Mouse (Mus musculus) T-helper 2 cell (primary cell): Measurements from ENCODE around the gene Clca2.
"Not testable (repeated sequence)": the region's sequence is repeated elsewhere in the genome, so short reads cannot be mapped to it uniquely, and the experiment has no call there.

ENCODE experiments used
- in situ Hi-C: fragments of 300-600 bp; cut with MboI, MseI; formaldehyde crosslinking; loops from one replicate; pipeline ENCODE4 v1.15.1; 2025; ENCODE audit warnings: high pct_unique_total_duplicates

Gene Clca2

DNA sequence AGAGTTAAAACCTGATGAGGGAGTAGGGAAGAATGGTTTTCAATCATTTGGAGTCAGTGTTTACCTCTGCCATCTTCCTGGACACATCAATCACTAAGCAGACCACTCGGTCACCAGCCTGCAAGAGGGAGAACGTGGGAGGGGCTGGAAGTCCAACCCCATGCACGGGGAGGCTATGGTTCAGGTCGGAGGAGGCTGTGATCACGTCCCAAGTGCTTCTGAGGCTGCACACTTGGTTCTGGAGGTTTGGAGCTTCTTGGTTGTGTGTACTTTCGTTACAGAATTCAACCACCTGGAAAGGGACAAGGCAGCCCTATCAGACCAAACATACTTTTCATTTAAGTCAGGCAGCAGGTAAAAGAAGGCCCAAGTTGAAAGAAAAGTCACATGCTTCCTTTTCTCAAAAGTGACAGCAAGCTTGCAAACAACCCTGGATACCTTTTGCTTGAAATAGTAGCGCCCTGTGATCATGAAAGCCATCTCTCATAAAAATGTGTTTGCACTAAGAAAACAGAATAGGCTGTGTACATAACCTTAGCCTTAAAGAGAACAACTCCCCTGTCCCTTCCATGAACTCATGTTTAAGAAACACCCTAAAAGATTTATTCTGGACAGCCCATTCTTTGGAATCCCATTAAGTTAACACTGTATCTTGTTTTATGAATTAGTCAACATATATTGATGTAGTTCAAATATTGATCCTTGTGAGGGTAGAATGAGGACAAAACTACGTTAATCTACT is 11.2 kb downstream of the Clca2 start:
- in situ Hi-C loops: no loop called here

DNA sequence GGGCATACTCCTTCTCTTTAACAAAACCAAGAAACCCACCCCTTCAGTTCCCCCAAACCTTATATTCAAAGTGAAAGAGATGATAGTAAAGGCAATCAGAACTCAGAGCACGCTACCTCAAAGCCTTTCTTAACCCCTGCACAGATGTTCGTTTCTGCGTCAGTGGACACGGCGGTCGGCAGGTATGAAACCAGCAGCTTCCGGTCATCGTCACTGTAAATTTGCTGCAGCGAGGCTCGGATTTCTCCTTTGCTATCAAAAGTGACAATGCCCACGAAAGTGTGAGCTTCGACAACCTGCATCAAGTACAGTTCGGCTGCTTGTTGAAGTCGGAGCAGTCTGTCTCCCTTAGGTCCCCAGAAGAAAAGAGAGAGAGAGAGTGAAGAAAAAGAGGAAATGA is 13.1 kb downstream of the Clca2 start:
- in situ Hi-C loops: no loop called here

DNA sequence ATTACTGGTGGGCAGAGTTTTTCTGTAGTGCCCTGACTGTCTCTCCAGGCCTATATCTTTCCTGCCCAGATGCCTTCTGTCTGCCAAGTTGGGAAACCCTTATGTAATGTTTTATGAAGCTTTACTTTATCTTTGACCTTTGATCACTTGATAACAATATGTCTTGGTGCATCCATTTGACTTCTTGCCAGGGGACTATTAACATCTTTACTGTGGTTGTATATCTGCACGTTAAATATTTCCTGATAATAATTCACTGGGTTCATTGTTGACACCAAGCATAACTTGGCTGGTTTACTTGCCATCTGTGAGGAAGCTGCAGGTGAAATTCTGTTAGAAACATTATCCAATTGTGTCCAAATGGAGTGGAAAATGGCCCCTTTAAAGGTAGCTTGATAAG is 16.2 kb downstream of the Clca2 start:
- in situ Hi-C loops: no loop called here

DNA sequence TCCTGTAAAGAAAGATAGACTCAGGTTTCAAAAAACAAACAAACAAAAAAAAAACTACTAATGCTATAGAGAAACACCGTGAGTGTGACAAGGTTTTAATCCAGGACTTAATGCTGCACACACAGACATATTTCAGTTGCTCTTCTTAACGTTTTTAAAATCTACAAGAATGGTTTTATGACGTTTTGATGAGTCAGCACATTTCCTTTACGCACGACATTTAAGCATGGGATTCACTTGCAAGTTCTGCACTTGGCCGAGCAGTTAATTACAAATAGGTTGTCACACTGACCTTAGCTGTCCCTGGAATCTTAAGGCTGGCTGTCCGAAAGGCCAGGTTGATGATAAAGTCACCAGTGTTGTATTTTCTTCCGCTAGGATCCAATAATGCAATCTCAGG is 18.3 kb downstream of the Clca2 start:
- in situ Hi-C loops: no loop called here

DNA sequence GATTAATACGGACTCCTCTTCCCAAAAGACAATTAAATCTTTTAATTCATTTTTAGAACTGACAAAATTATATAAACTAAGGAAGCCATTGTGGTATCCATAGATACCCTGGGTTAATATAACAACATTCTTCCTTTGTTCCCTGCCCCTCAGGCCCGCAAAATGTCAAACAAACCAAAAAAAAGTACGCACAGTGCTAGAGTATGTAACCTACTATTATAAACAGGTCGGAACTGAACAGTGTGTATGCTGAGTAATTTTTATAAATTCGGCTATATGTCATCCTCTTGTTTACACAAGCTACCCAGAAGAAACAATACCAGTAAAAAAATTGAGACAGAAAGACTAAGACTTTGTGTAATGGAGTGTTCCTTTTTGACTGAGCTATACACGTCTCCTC is 20.8 kb downstream of the Clca2 start:
- in situ Hi-C loops: no loop called here

DNA sequence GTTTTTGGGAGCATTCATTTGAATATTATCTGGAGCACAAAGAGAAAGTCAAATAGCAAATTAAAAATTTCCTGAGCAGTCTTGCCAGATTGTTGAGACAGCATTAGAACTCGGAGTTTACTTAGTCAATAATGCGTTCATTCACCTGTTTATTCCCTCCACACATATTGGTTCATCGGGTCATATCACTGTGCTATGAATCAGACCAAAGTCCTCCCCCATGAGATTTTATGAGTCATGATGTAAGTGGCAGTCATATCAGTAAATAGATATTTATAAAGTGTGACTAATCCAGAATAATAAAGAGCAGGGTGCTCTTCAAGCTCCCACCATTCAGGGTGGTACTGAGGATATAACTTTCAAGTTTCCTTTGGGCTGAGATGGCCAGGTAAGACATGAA is 26.9 kb downstream of the Clca2 start:
- in situ Hi-C loops: no loop called here

DNA sequence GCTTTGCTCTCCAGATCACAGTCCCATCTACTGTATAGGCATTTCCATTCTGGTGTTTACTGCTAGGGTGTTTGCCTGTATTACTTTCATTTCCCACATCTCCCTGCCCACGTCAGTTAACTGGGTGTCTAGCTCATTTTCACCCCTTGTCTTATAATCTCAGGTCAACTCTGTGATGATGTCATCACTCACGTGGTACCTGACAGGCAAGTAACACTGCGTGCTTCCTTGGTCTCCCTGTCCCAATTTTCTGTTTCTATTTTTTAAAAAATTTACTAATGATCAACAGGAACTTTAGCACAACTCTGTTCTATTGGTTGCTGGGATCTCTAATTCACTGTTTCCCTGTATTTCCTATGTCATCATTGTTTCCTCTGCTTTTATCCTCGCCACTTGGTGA is 30.3 kb downstream of the Clca2 start:
- in situ Hi-C loops: no loop called here

DNA sequence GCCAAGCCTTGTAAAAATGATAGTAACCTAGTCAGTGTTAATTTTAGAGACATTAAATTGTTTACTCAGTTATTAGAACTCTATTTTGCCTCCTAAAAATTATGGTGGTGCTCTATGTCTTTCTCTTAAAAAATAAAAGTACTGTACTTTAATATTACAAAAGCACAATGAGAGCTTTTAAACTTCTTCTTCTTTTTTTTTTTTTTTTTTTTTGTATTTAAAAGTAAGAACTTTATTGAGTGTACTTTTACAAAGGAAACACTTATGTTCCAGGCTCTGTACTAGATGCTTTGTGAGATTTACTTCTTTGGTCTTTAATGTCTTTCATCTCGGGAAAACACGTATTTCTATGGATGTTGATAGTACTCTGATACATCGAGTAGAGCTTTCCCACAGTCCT is 44.1 kb downstream of the Clca2 start:
- in situ Hi-C loops: not testable (repeated sequence)

DNA sequence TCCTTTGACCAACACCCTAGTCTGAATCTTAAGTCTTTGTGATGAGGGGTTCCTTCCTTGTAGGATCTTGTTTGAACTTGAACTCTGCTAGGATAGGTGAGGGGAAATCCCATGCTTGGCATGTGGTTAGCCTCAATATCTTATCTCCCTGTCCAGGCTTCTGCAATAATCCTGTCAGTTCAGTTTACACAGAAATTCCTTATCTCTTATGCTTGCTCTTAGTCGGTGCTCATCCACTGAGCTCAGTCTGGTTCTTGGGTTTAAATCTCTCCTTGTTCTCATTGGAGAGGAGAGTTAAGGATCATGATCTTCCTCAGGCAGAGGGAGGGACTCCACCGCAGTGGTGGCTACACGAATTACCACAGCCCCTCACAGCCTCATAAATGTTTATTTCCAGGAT is 49.4 kb downstream of the Clca2 start:
- in situ Hi-C loops: no loop called here

DNA sequence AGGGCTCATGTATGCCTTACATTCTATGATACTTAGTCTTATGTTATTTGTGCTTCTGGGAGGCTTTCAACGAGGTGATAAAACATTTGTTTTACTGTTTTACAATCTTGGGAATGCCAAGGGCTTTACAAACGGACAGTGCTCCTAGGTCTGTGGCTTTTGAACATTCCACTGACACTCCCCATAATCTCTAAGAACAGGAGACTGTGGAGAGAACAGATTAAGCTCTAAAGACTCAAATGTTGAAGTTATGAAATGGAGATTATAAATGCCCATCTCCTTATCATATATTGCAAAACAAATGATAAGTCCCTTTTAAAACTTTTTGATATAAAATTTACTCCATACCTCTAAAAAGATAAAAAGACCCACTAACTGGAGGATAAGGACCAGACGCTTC is 60.4 kb downstream of the Clca2 start:
- in situ Hi-C loops: no loop called here

DNA sequence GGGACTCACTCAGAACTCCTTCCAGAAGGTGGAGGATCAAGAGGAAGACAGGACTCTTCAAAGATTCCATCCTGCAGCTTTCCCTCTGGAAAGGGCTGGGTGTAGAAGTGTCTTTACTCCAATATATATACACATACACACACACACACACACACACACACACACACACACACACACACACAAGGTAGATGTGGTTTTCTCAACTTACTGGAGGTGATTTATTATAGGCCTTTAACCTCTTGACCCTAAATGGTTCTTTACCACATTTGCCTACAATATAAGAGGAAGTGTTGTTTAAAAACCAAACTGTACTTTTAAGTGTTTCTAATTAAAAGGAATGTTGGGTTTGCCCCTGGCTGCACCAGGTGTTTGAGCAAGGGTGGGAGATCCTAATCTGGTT is 66.6 kb downstream of the Clca2 start, which contains the start of gene Clca1:
Gene Clca1, minus strand, starts transcription at position 101 of the 400 bp plus-strand sequence.
- in situ Hi-C loops: no loop called here

DNA sequence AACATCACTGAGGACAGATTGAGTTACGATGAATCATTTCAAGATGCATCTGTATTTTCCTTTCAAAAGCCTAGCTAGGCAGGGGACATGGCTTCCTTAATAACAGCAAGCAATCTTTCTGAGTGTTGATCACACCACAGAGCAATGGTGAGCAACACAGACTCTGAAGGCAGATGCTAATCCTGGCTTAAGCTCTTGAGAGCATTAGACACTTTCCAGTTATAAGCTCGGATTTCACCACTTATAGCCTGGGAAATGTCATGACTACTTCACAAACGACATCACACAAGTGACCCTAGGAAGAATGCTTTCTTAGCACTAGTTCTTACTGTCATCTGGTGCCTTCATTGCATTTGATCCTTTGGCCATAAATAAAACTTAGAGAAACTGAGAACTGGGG is 71.2 kb downstream of the Clca2 start:
- in situ Hi-C loops: no loop called here

DNA sequence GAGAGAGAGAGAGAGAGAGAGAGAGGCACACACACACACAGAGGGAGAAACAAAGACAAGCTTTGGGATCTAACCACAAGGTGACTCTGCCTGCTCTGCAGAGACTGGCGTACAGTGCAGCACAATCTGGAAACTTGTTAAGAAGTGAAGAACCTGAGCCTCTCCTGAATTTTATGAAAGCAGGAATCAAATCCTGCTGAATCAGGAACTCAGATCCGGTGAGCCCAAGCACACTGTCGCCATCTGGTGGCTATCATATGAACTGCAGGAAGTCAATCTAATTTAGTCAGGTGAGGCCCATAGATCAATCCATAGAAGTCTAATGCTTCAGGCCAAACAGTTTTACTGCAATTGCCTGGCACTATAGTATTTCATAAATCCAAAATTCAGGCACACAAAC is 72.5 kb downstream of the Clca2 start:
- in situ Hi-C loops: no loop called here
